Mouse (Mus musculus) G1E (cell line): Measurements from ENCODE around the gene Kri1. TPM values are rescaled to one million over a fixed set of nuclear protein-coding genes. Genes with fewer than 3 reads are reported as not detected.
A peak's percentile ranks its signal among the peaks of the same experiment; 100 is the strongest.
"Not testable (repeated sequence)": the region's sequence is repeated elsewhere in the genome, so short reads cannot be mapped to it uniquely, and the experiment has no call there.

ENCODE experiments used
- ATAC-seq: 2 replicates; pipeline ENCODE4 v1.8.0; 2016; ENCODE audit warnings: mild to moderate bottlenecking; ENCODE audit not compliant: insufficient number of reproducible peaks, poor library complexity, low FRiP score, severe bottlenecking; ENCODE audit errors: extremely low read depth
- DNase-seq: peaks from one replicate; pipeline ENCODE4 v3.0.0; 2012; ENCODE audit warnings: low spot score
- H3K27me3 ChIP-seq: 2 replicates; pipeline ENCODE4 v1.6.1; 2012; ENCODE audit warnings: mild to moderate bottlenecking, low read length, inconsistent platforms; ENCODE audit not compliant: insufficient read depth
- H3K36me3 ChIP-seq: replicated peaks from 2 replicates; pipeline ENCODE3; 2012; ENCODE audit warnings: mild to moderate bottlenecking, inconsistent platforms
- H3K4me1 ChIP-seq: 2 replicates; pipeline ENCODE4 v1.6.1; 2012; ENCODE audit warnings: low read depth, low read length, inconsistent platforms, mixed read lengths; ENCODE audit not compliant: insufficient read depth
- H3K4me3 ChIP-seq: 2 replicates; pipeline ENCODE4 v1.5.1; 2012; ENCODE audit warnings: low read depth, mild to moderate bottlenecking, inconsistent platforms, low read length, moderate library complexity, mixed read lengths
- H3K9me3 ChIP-seq: replicated peaks from 2 replicates; pipeline ENCODE4 v1.6.1; 2012; ENCODE audit warnings: inconsistent platforms
- CTCF ChIP-seq: IDR thresholded peaks from 2 replicates; pipeline ENCODE4 v1.5.1; 2012; ENCODE audit warnings: low read depth, low read length, inconsistent platforms, mixed read lengths
- GATA1 ChIP-seq: IDR thresholded peaks from 2 replicates; pipeline ENCODE4 v1.6.1; 2012; ENCODE audit warnings: borderline replicate concordance, low read length, inconsistent platforms, mixed read lengths
- GATA2 ChIP-seq: IDR thresholded peaks from 2 replicates; pipeline ENCODE4 v1.6.1; 2012; ENCODE audit warnings: low read depth, low read length, inconsistent platforms, borderline replicate concordance
- POLR2AphosphoS5 ChIP-seq: IDR thresholded peaks from 2 replicates; pipeline ENCODE4 v1.6.1; 2012; ENCODE audit warnings: low read depth, low read length, inconsistent platforms; ENCODE audit not compliant: insufficient replicate concordance
- TAL1 ChIP-seq: conservative IDR thresholded peaks from 2 replicates; pipeline ENCODE4 v1.6.1; 2012; ENCODE audit warnings: low read depth, low read length, inconsistent platforms, mixed read lengths
- polyA plus RNA-seq: library from polyadenylated mRNA; stranded (reverse); fragments of >175 nt; gene quantifications from 2 replicates; pipeline ENCODE4 v1.2.3, GENCODE M21; 2012
- total RNA-seq, 2 experiments: library from RNA; stranded (forward) in 1 of 2; stranded (reverse) in 1 of 2; fragments of 200-1000 nt in 1 of 2; fragments of >200 nt in 1 of 2; fragmentation: Nextera tagmentation in 1 of 2; gene quantifications; 2 replicates each; pipeline ENCODE4 v1.2.3; 2014 to 2017

The Kri1 gene
- total and polyA plus RNA-seq, 3 experiments = 45.4 to 89.3 (median 56.6) TPM

GRCm38 (mm10) chr9:21224576-21225414 is 63.0 kb downstream of the Kri1 start:
- H3K9me3 ChIP-seq = peaks cover 4% of the 10 kb centered on the region; the same call in 1 of the 2 replicates
- H3K36me3 ChIP-seq = peaks cover 25% of the 10 kb centered on the region
- ATAC-seq = no peak
- peaks cover 46% of the 10 kb centered on the region for H3K4me1 ChIP-seq
- no peak for TF ChIP-seq GATA2
- TF ChIP-seq CTCF = no peak
- TF ChIP-seq TAL1 = no peak
- no peak for TF ChIP-seq POLR2AphosphoS5
- no peak for TF ChIP-seq GATA1
- peaks cover 3% of the 10 kb centered on the region; the same call in 1 of the 2 replicates for H3K27me3 ChIP-seq
- H3K4me3 ChIP-seq = peak overlapping the region; percentile 65
- no peak for DNase-seq

- TF ChIP-seq GATA2 = no peak
- no peak for TF ChIP-seq CTCF
- TF ChIP-seq GATA1 = no peak
- TF ChIP-seq TAL1 = no peak
- no peak for TF ChIP-seq POLR2AphosphoS5
- Histone ChIP-seq H3K36me3 (peaks cover 16% of the 10 kb centered on the region), H3K9me3 (peaks cover 4% of the 10 kb centered on the region; the same call in 1 of the 2 replicates), H3K27me3 (peaks cover 3% of the 10 kb centered on the region; the same call in 1 of the 2 replicates), H3K4me3 (no peak overlapping the region), H3K4me1 (peaks cover 46% of the 10 kb centered on the region)
- ATAC-seq = no peak
- DNase-seq = no peak
Observed at GRCm38 (mm10) chr9:21223906-21224305, 63.9 kb downstream of the Kri1 start.

GRCm38 (mm10) chr9:21223490-21223889 is 64.3 kb downstream of the Kri1 start:
- DNase-seq, H3K4me3 ChIP-seq, H3K9me3 ChIP-seq, ATAC-seq, H3K27me3 ChIP-seq: not testable (repeated sequence)
- peaks cover 12% of the 10 kb centered on the region for H3K36me3 ChIP-seq
- peaks cover 44% of the 10 kb centered on the region for H3K4me1 ChIP-seq

Other genes with a start within 250 kb of the Kri1 start
- not detected in 2 replicates for gene Zglp1, start 220.9 kb downstream of the Kri1 start, total RNA-seq (2014; fragmentation: Nextera tagmentation)
- gene Zglp1, start 220.9 kb downstream of the Kri1 start, total RNA-seq (2017) = not detected in 2 replicates
- gene Zglp1, start 220.9 kb downstream of the Kri1 start, polyA plus RNA-seq = 4.0 and 4.5 TPM in 2 replicates
- gene Gm49373, start 214.9 kb downstream of the Kri1 start, total RNA-seq (2014; fragmentation: Nextera tagmentation) = 0.98 and 2.2 TPM in 2 replicates
- 0.33 and 1.0 TPM in 2 replicates for gene Gm49373, start 214.9 kb downstream of the Kri1 start, total RNA-seq (2017)
- 0.61 and 1.2 TPM in 2 replicates for gene Gm49373, start 214.9 kb downstream of the Kri1 start, polyA plus RNA-seq
- gene Fdx1l, start 214.4 kb downstream of the Kri1 start, total RNA-seq (2014; fragmentation: Nextera tagmentation) = 52.4 and 58.5 TPM in 2 replicates
- 54.3 and 56.1 TPM in 2 replicates for gene Fdx1l, start 214.4 kb downstream of the Kri1 start, total RNA-seq (2017)
- 30.6 and 31.0 TPM in 2 replicates for gene Fdx1l, start 214.4 kb downstream of the Kri1 start, polyA plus RNA-seq
- 95.6 and 162 TPM in 2 replicates for gene Gm38431, start 196.0 kb downstream of the Kri1 start, total RNA-seq (2014; fragmentation: Nextera tagmentation)
- gene Gm38431, start 196.0 kb downstream of the Kri1 start, total RNA-seq (2017) = 2.1 and 2.8 TPM in 2 replicates
- 382 and 444 TPM in 2 replicates for gene Gm38431, start 196.0 kb downstream of the Kri1 start, polyA plus RNA-seq
- 35.1 and 72.2 TPM in 2 replicates for gene Raver1, start 196.0 kb downstream of the Kri1 start, total RNA-seq (2014; fragmentation: Nextera tagmentation)
- 18.5 and 19.6 TPM in 2 replicates for gene Raver1, start 196.0 kb downstream of the Kri1 start, total RNA-seq (2017)
- gene Raver1, start 196.0 kb downstream of the Kri1 start, polyA plus RNA-seq = 0.62 and 0.92 TPM in 2 replicates
- gene Tyk2, start 156.7 kb downstream of the Kri1 start, total RNA-seq (2014; fragmentation: Nextera tagmentation) = 16.1 and 16.6 TPM in 2 replicates
- gene Tyk2, start 156.7 kb downstream of the Kri1 start, total RNA-seq (2017) = 17.4 and 19.0 TPM in 2 replicates
- gene Tyk2, start 156.7 kb downstream of the Kri1 start, polyA plus RNA-seq = 17.3 and 19.0 TPM in 2 replicates
- 80.4 and 86.7 TPM in 2 replicates for gene Cdc37, start 138.0 kb downstream of the Kri1 start, total RNA-seq (2014; fragmentation: Nextera tagmentation)
- 124 and 193 TPM in 2 replicates for gene Cdc37, start 138.0 kb downstream of the Kri1 start, total RNA-seq (2017)
- gene Cdc37, start 138.0 kb downstream of the Kri1 start, polyA plus RNA-seq = 213 and 280 TPM in 2 replicates
- 2.5 and 2.9 TPM in 2 replicates for gene Pde4a, start 122.3 kb downstream of the Kri1 start, total RNA-seq (2014; fragmentation: Nextera tagmentation)
- gene Pde4a, start 122.3 kb downstream of the Kri1 start, total RNA-seq (2017) = 1.5 and 1.7 TPM in 2 replicates
- gene Pde4a, start 122.3 kb downstream of the Kri1 start, polyA plus RNA-seq = 1.4 and 1.5 TPM in 2 replicates
- 16.7 and 21.3 TPM in 2 replicates for gene Keap1, start 48.6 kb downstream of the Kri1 start, total RNA-seq (2014; fragmentation: Nextera tagmentation)
- 46.4 and 48.1 TPM in 2 replicates for gene Keap1, start 48.6 kb downstream of the Kri1 start, total RNA-seq (2017)
- gene Keap1, start 48.6 kb downstream of the Kri1 start, polyA plus RNA-seq = 73.3 and 81.7 TPM in 2 replicates
- gene S1pr5, start 39.5 kb downstream of the Kri1 start, total RNA-seq (2014; fragmentation: Nextera tagmentation) = not detected in 2 replicates
- 0.11 TPM in 1 of 2 replicates, not detected in the other for gene S1pr5, start 39.5 kb downstream of the Kri1 start, total RNA-seq (2017)
- gene S1pr5, start 39.5 kb downstream of the Kri1 start, polyA plus RNA-seq = not detected in 2 replicates
- 7.0 and 14.5 TPM in 2 replicates for gene Atg4d, start 22.7 kb downstream of the Kri1 start, total RNA-seq (2014; fragmentation: Nextera tagmentation)
- gene Atg4d, start 22.7 kb downstream of the Kri1 start, total RNA-seq (2017) = 9.1 and 11.0 TPM in 2 replicates
- gene Atg4d, start 22.7 kb downstream of the Kri1 start, polyA plus RNA-seq = 14.9 and 20.7 TPM in 2 replicates
- 15.4 and 35.8 TPM in 2 replicates for gene Cdkn2d, start 3.4 kb upstream of the Kri1 start, total RNA-seq (2014; fragmentation: Nextera tagmentation)
- gene Cdkn2d, start 3.4 kb upstream of the Kri1 start, total RNA-seq (2017) = 30.3 and 31.2 TPM in 2 replicates
- gene Cdkn2d, start 3.4 kb upstream of the Kri1 start, polyA plus RNA-seq = 14.3 and 17.4 TPM in 2 replicates
- not detected in 2 replicates for gene Ap1m2, start 24.4 kb upstream of the Kri1 start, total RNA-seq (2014; fragmentation: Nextera tagmentation)
- gene Ap1m2, start 24.4 kb upstream of the Kri1 start, total RNA-seq (2017) = 0.16 TPM in 1 of 2 replicates, not detected in the other
- not detected in 2 replicates for gene Ap1m2, start 24.4 kb upstream of the Kri1 start, polyA plus RNA-seq
- 42.2 and 52.7 TPM in 2 replicates for gene Slc44a2, start 32.7 kb upstream of the Kri1 start, total RNA-seq (2014; fragmentation: Nextera tagmentation)
- gene Slc44a2, start 32.7 kb upstream of the Kri1 start, total RNA-seq (2017) = 35.5 and 35.7 TPM in 2 replicates
- 45.4 and 56.8 TPM in 2 replicates for gene Slc44a2, start 32.7 kb upstream of the Kri1 start, polyA plus RNA-seq
- gene Ilf3, start 79.9 kb upstream of the Kri1 start, total RNA-seq (2014; fragmentation: Nextera tagmentation) = 87.9 and 94.1 TPM in 2 replicates
- gene Ilf3, start 79.9 kb upstream of the Kri1 start, total RNA-seq (2017) = 79.7 and 81.3 TPM in 2 replicates
- 123 and 138 TPM in 2 replicates for gene Ilf3, start 79.9 kb upstream of the Kri1 start, polyA plus RNA-seq
- gene Qtrt1, start 123.9 kb upstream of the Kri1 start, total RNA-seq (2014; fragmentation: Nextera tagmentation) = 20.7 and 26.4 TPM in 2 replicates
- 34.3 and 43.8 TPM in 2 replicates for gene Qtrt1, start 123.9 kb upstream of the Kri1 start, total RNA-seq (2017)
- 70.9 and 72.7 TPM in 2 replicates for gene Qtrt1, start 123.9 kb upstream of the Kri1 start, polyA plus RNA-seq
- gene Dnm2, start 136.9 kb upstream of the Kri1 start, total RNA-seq (2014; fragmentation: Nextera tagmentation) = 193 and 214 TPM in 2 replicates
- gene Dnm2, start 136.9 kb upstream of the Kri1 start, total RNA-seq (2017) = 72.7 and 74.3 TPM in 2 replicates
- gene Dnm2, start 136.9 kb upstream of the Kri1 start, polyA plus RNA-seq = 427 and 533 TPM in 2 replicates
- 2.4 TPM in 1 of 2 replicates, not detected in the other for gene Tmed1, start 222.3 kb upstream of the Kri1 start, total RNA-seq (2014; fragmentation: Nextera tagmentation)
- 8.0 and 10.5 TPM in 2 replicates for gene Tmed1, start 222.3 kb upstream of the Kri1 start, total RNA-seq (2017)
- 6.2 and 6.3 TPM in 2 replicates for gene Tmed1, start 222.3 kb upstream of the Kri1 start, polyA plus RNA-seq
- gene AB124611, start 238.2 kb upstream of the Kri1 start, total RNA-seq (2014; fragmentation: Nextera tagmentation) = 1.1 and 2.9 TPM in 2 replicates
- gene AB124611, start 238.2 kb upstream of the Kri1 start, total RNA-seq (2017) = 4.9 and 5.5 TPM in 2 replicates
- gene AB124611, start 238.2 kb upstream of the Kri1 start, polyA plus RNA-seq = 2.4 and 2.6 TPM in 2 replicates